Mouse (Mus musculus) stomach, postnatal 0 days (tissue): ENCODE data around the gene Fgfr2. TPM values are rescaled to one million over a fixed set of nuclear protein-coding genes. Genes with fewer than 3 reads are reported as not detected.
A peak's percentile ranks its signal among the peaks of the same experiment; 100 is the strongest.

Experiments
- ATAC-seq: fragments of 200-750 bp; cut with Nextera tagmentation; 2 replicates; pipeline ENCODE4 v1.8.0; 2017; ENCODE audit not compliant: low FRiP score, low TSS enrichment
- DNase-seq: peaks from one replicate; pipeline ENCODE4 v3.0.0-alpha.2; 2016; ENCODE audit warnings: low spot score
- H3K27ac ChIP-seq: fragments of 300-500 bp; sonication (generic); replicated peaks from 2 replicates; pipeline ENCODE4 v1.5.1; 2014; ENCODE audit warnings: mild to moderate bottlenecking, control low read depth
- H3K27me3 ChIP-seq: fragments of 300-500 bp; sonication (generic); 2 replicates; pipeline ENCODE4 v1.6.1; 2014; ENCODE audit warnings: low read length; ENCODE audit not compliant: control insufficient read depth, insufficient read depth
- H3K36me3 ChIP-seq: fragments of 300-500 bp; sonication (generic); 2 replicates; pipeline ENCODE4 v1.6.1; 2014; ENCODE audit warnings: low read length, mixed read lengths; ENCODE audit not compliant: control insufficient read depth, insufficient read depth
- H3K4me1 ChIP-seq: fragments of 300-500 bp; sonication (generic); replicated peaks from 2 replicates; pipeline ENCODE4 v1.6.1; 2014; ENCODE audit warnings: antibody characterized with exemption; ENCODE audit not compliant: control insufficient read depth, insufficient read depth
- H3K4me2 ChIP-seq: fragments of 300-500 bp; sonication (generic); replicated peaks from 2 replicates; pipeline ENCODE4 v1.6.1; 2014; ENCODE audit warnings: low read depth, mild to moderate bottlenecking, control low read depth, moderate library complexity
- H3K4me3 ChIP-seq: fragments of 300-500 bp; sonication (generic); 2 replicates; pipeline ENCODE4 v1.5.1; 2014; ENCODE audit warnings: low read depth, low read length, control low read depth
- H3K9ac ChIP-seq: fragments of 300-500 bp; sonication (generic); 2 replicates; pipeline ENCODE4 v1.6.1; 2014; ENCODE audit warnings: mild to moderate bottlenecking, low read length, control low read depth, mixed read lengths
- H3K9me3 ChIP-seq: fragments of 300-500 bp; sonication (generic); 2 replicates; pipeline ENCODE4 v1.6.1; 2016; ENCODE audit warnings: low read length; ENCODE audit not compliant: control insufficient read depth
- CTCF ChIP-seq: IDR thresholded peaks from 2 replicates; pipeline ENCODE4 v1.5.1; 2016; ENCODE audit warnings: antibody characterized with exemption, low read depth, mild to moderate bottlenecking, moderate library complexity
- EP300 ChIP-seq: optimal IDR thresholded peaks from 2 replicates; pipeline ENCODE3; 2016; ENCODE audit warnings: antibody characterized with exemption
- WGBS: fragments of 180-500 bp; shearing (Covaris S2); extraction: QIAGEN DNeasy Blood & Tissue Kit; methylation state at CpG from one replicate; pipeline ENCODE4 v1.1.7; 2014; 5-methylcytosine and 5-hydroxymethylcytosine counted together
- polyA plus RNA-seq: library from polyadenylated mRNA; unstranded; fragments of >200 nt; fragmentation: Nextera tagmentation; extraction: Ambion mirVana; gene quantifications from 2 replicates; pipeline ENCODE4 v1.2.1, GENCODE M21; 2015

Fgfr2 gene
- polyA plus RNA-seq, 1 experiment from 2014 or later = 60.8 TPM

DNA sequence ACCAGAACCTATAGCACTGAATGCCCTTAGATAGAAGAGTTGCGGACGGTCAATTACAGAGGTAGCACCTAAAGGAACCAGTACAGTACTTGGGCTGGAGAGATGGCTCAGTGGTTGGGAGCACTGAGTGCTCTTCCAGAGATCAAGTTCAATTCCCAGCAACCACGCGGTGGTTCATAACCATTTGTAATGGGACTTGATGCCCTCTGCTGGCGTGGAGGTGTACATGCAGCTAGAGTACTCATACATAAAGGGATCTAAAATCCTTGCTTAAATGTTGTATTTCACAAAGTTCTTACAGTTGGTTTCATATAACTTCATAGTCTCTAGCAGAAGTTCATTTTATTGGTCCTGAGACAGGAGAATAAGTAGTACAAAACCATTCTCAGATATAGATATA, 10.4 kb upstream of the Fgfr2 start:
- DNase-seq = no peak
- 81% methylated on average over 5 of the region's 5 CpGs for WGBS

DNA sequence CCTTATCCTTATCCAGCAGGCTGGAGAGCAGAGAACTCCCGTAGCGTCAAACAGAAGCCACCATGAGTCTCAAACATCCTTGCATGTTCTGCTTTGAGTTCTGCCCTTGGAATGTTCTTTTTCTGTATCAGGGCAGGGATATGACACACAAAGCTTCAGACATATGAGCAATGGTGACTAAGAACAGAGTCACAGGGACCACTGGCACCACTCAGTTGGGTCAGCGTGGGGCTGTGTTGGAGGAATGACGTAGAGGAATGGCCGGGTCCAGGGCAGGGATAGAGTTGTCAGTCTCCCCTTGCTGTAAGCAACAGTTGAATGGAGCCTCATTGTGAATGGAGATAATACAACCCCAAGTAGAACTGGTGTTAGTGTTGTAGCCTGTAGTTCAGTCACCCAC, 9.6 kb upstream of the Fgfr2 start:
- TF ChIP-seq EP300 = no peak
- TF ChIP-seq CTCF = no peak
- ATAC-seq = no peak
- no peaks in the 10 kb centered on the region for H3K27me3 ChIP-seq
- no peaks in the 10 kb centered on the region for H3K4me1 ChIP-seq
- no peak overlapping the region for H3K4me2 ChIP-seq
- WGBS = 97% methylated on average over 5 of the region's 5 CpGs
- no peak overlapping the region for H3K9ac ChIP-seq
- H3K36me3 ChIP-seq = no peaks in the 10 kb centered on the region
- no peaks in the 10 kb centered on the region for H3K9me3 ChIP-seq
- no peak for DNase-seq
- H3K4me3 ChIP-seq = no peak overlapping the region
- no peak overlapping the region for H3K27ac ChIP-seq

More for the DNA sequence above, 10.4 kb upstream of the Fgfr2 start:
- H3K9ac ChIP-seq = no peak overlapping the region
- TF ChIP-seq EP300 (no peak), CTCF (peak; percentile 62)
- H3K27me3 ChIP-seq = no peaks in the 10 kb centered on the region
- no peaks in the 10 kb centered on the region for H3K36me3 ChIP-seq
- no peaks in the 10 kb centered on the region for H3K9me3 ChIP-seq
- no peak overlapping the region for H3K4me2 ChIP-seq
- H3K4me3 ChIP-seq = no peak overlapping the region
- no peak for ATAC-seq
- no peaks in the 10 kb centered on the region for H3K4me1 ChIP-seq
- no peak overlapping the region for H3K27ac ChIP-seq

DNA sequence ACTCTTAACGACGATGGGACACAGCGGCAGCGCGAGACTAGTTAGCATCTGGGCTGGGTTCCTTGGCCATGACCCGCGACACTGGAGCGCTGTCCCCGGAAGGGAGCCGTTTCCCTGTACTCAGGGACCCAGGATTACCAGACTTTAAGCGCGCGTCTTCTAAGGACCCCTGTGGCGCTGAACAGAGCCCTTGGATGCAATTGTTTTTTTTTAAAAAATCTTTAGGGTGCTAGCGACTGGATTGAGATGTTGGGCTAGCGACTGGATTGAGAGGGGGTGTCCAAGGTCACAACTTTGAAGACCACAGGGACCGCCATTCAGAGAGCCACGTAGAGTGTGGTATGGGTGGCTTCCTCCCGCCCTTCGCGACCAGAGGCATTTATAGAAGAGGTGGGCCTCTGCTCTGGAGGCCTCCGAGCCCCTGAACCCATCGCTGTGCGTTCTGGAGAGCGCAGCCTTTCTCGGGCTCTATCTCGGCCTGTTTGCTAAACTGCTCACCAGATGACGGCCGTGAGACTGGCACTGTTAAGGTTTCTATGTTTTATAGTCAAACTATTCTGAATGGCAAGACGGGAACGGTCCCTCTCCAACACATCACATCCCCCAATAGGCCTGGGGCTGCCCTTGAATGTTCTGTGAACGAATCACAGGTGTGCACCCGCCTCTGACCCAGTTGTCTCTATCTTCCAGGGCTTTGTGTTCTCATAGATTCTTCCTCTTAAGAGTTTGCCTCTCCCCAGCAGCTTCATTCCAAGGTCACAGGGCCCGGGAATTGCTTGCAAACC, 1.7 kb upstream of the Fgfr2 start:
- ATAC-seq (no peak), DNase-seq (peak; percentile 38)
- WGBS = 32% methylated on average over 34 of the region's 34 CpGs
- Histone ChIP-seq H3K4me2 (peak overlapping the region; percentile 87), H3K27me3 (no peaks in the 10 kb centered on the region), H3K27ac (peak overlapping the region; percentile 100), H3K36me3 (no peaks in the 10 kb centered on the region), H3K9ac (peak overlapping the region; percentile 98), H3K4me1 (0 out of 2 replicates have a peak, but pooled peaks cover 2% of the 10 kb centered on the region), H3K4me3 (peak overlapping the region; percentile 94), H3K9me3 (no peaks in the 10 kb centered on the region)
- TF ChIP-seq CTCF (no peak), EP300 (no peak)

DNA sequence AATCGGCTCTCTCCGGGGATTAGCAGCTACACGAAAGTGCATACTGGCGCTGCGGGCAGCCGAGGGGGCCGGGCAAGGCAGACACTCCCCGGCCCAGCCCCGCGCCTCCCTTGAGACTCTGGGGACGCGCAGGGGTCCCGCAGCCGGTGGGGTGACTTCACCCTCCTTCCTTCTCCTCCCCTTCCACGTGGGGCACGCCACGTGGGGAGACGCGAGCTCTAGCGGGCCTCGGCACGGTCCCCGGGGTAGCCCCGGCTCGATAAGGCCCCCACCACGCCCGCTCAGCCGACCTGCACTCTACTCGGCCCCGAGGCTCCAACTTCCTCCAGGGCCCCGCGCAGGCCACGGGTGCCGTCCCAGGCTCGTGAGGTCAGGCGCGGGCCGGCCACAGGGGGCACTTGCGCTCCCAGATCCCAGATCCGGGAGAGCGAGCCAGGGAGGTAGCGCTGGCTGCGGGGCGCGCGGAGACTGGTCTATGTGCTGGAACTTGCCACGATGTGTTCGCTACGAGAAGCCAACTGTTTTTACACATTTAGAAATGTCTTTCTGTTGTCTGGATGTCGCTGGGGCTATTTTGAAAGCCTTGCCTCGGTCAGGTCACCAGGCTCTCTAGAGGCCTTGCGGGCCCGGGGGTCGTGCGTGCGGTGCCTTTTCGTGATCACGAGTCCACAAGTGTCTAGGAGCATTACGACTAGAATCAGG, 1.0 kb upstream of the Fgfr2 start, which contains the start of gene Ctbp2:
Gene Ctbp2 (minus strand): TSS at position 356 of the 702 bp plus-strand sequence.
- under 1% methylated on average over 54 of the region's 59 CpGs for WGBS
- Histone ChIP-seq H3K4me1 (0 out of 2 replicates have a peak, but pooled peaks cover 2% of the 10 kb centered on the region), H3K4me2 (peak within 1 kb of the TSS; percentile 87), H3K9ac (peak within 1 kb of the TSS; percentile 98), H3K4me3 (peak within 1 kb of the TSS; percentile 94), H3K27ac (peak within 1 kb of the TSS; percentile 100), H3K27me3 (no peaks in the 10 kb centered on the region), H3K9me3 (no peaks in the 10 kb centered on the region), H3K36me3 (no peaks in the 10 kb centered on the region)
- ATAC-seq (peak; percentile 95), DNase-seq (peak; percentile 96)
- TF ChIP-seq CTCF (peak; percentile 79), EP300 (no peak)

DNA sequence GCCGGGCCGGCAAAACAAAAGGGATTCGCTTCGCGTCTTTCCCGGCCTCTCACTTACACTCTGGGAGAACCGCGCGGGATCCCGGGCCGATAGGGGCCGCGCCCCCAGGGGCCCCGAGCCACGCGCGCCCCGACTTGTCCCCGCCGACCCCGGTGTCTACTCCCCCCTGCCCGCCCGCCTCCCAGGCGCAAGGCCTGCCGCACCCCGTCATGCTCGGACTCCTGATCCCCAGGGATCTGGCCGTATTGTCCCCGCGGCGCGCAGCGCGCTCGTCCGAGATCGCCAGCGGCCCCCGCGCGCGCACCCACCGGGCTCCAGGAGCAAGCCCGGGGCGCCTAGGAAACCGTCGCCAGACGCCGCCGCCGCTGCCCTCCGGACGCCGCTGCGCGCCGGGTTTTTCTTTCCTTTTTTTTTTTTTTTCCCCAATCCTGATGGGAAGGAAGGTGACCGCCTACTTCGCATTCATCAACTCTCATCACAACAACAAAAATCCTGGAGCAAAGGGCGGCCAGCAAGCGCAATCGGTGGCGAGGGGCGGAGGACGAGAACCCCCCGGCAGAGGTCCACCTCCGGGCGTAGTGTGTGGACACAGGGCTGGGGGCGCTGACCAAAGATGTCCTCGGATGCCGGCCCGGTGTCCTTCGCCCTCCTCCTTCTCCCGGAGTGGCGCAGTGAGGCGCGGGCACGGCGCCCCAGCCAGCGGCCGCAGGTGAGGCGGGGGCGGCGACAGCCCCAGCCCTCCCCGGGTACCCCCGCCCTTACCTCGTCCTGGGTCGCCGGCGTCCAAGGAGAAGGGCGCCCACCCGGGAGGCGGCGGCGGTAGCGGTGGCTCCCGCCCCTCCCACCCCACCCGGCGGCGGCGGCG, 539 bp downstream of the Fgfr2 start:
- DNase-seq = no peak
- peak overlapping the region; percentile 100 for H3K27ac ChIP-seq
- WGBS = under 1% methylated on average over 62 of the region's 102 CpGs
- no peaks in the 10 kb centered on the region for H3K36me3 ChIP-seq
- ATAC-seq = no peak
- peak overlapping the region; percentile 98 for H3K9ac ChIP-seq
- peak overlapping the region; percentile 94 for H3K4me3 ChIP-seq
- 0 out of 2 replicates have a peak, but pooled peaks cover 4% of the 10 kb centered on the region for H3K4me1 ChIP-seq
- peak overlapping the region; percentile 87 for H3K4me2 ChIP-seq
- no peaks in the 10 kb centered on the region for H3K27me3 ChIP-seq
- TF ChIP-seq EP300 = no peak
- no peaks in the 10 kb centered on the region for H3K9me3 ChIP-seq
